ENCODE assay signal across 13 mouse cellular contexts in the genomic region with DNA sequence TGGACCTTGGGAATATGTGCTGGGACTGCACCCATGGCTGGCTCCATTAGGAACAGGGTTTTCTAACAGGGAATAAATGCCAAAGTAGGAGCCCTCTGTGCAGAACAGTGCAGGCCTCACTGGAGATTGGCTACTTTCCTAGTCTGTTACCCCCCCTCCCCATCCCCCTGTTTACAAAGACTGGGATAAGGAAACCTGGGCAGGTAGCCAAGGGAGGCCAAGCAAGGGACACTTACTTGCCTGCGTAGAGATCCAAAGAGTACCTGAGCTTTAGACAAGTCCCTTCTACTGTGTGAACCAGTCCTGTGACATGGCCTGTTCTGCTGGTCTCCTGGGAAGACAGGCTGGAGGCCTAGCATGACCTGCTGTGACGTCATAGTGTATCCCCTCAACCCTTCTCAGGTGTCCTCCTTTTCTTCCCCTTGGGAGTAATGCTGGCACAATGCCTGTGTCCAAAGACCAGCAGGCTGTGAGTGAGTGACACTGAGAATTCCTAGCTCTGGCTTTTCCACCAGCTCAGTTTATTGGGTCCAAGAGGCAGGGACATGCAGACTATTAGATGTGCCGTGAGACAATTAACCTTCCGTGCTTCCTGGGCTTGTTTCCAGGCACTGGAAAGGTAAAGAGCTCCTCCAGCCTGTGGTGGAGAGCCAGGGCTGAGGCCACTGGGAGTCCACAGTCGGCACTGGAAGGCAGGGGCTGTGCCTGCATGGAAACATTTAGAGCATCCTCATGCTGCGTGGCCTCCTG. TPM values are rescaled to one million over a fixed set of nuclear protein-coding genes. Genes with fewer than 3 reads are reported as not detected.
DNase-seq lines count a peak whose midpoint lies in the region; ATAC-seq and TF ChIP-seq lines count a peak whose summit lies in the region.
"Had no signal": no experiment of that assay in that cellular context is flagged by ENCODE, and none has a peak within 500 bp of the region (broad histone marks: within the 10 kb centered on the region; RNA-seq: fewer than 3 reads in every experiment).

No protein-coding gene starts in this region.

- H3K4me3 ChIP-seq in heart, embryonic 16.5 days (ENCODE audit: low read length) = no peak overlapping the region
- no peak overlapping the region for H3K4me3 ChIP-seq in intestine, embryonic 15.5 days (replicated peaks)
- H3K4me3 ChIP-seq in small intestine, adult 2 months (ENCODE audit: low read depth, low read length) = no peak overlapping the region
- no peak overlapping the region for H3K4me3 ChIP-seq in hindbrain, embryonic 12.5 days
- H3K4me3 ChIP-seq: megakaryocyte, embryonic 14.5 days had no signal

- no peaks in the 10 kb centered on the region for H3K27me3 ChIP-seq in heart, embryonic 16.5 days (ENCODE audit: control insufficient read depth, insufficient read depth, low read length)
- no peaks in the 10 kb centered on the region for H3K27me3 ChIP-seq in intestine, embryonic 15.5 days (replicated peaks)
- H3K27me3 ChIP-seq in small intestine, adult 2 months (ENCODE audit: control insufficient read depth, insufficient read depth, low read length) = no peaks in the 10 kb centered on the region
- H3K27me3 ChIP-seq in hindbrain, embryonic 12.5 days = no peaks in the 10 kb centered on the region; the same call in 1 of the 2 replicates

- H3K9ac ChIP-seq in heart, embryonic 16.5 days (ENCODE audit: low read length) = no peak overlapping the region
- no peak overlapping the region for H3K9ac ChIP-seq in intestine, embryonic 15.5 days
- no peak overlapping the region for H3K9ac ChIP-seq in hindbrain, embryonic 12.5 days

- H3K9me3 ChIP-seq in heart, embryonic 16.5 days (replicated peaks; ENCODE audit: control insufficient read depth, low read length) = no peaks in the 10 kb centered on the region
- no peaks in the 10 kb centered on the region for H3K9me3 ChIP-seq in intestine, embryonic 15.5 days
- no peaks in the 10 kb centered on the region for H3K9me3 ChIP-seq in hindbrain, embryonic 12.5 days (replicated peaks)

- H3K4me1 ChIP-seq in heart, embryonic 16.5 days (ENCODE audit: control insufficient read depth, insufficient read depth, low read length) = peaks cover 14% of the 10 kb centered on the region
- H3K4me1 ChIP-seq in intestine, embryonic 15.5 days (replicated peaks) = peaks cover 4% of the 10 kb centered on the region; the same call in 1 of the 2 replicates
- peaks cover 15% of the 10 kb centered on the region for H3K4me1 ChIP-seq in small intestine, adult 2 months (ENCODE audit: control insufficient read depth, insufficient read depth, insufficient read length, low read length)
- H3K4me1 ChIP-seq in hindbrain, embryonic 12.5 days = no peaks in the 10 kb centered on the region
- H3K4me1 ChIP-seq: megakaryocyte, embryonic 14.5 days had no signal

- H3K27ac ChIP-seq in heart, embryonic 16.5 days (ENCODE audit: low read length) = peak overlapping the region; percentile 26
- H3K27ac ChIP-seq in intestine, embryonic 15.5 days = no peak overlapping the region
- H3K27ac ChIP-seq in small intestine, adult 2 months (ENCODE audit: insufficient read depth, low read depth, low read length) = peak overlapping the region; percentile 74
- H3K27ac ChIP-seq in hindbrain, embryonic 12.5 days = no peak overlapping the region

- TF ChIP-seq POLR2A in small intestine, adult 2 months (IDR thresholded peaks at IDR 0.05; ENCODE audit: low read depth, low read length) = no peak

- WGBS in heart, embryonic 16.5 days = 43% methylated on average over 6 of the region's 6 CpGs
- WGBS in intestine, embryonic 15.5 days = 73% methylated on average over 6 of the region's 6 CpGs
- 26% methylated on average over 6 of the region's 6 CpGs for WGBS in small intestine, adult 2 months
- 83% methylated on average over 6 of the region's 6 CpGs for WGBS in hindbrain, embryonic 12.5 days

- no peaks in the 10 kb centered on the region for H3K36me3 ChIP-seq in heart, embryonic 16.5 days (ENCODE audit: control insufficient read depth, insufficient read depth)
- no peaks in the 10 kb centered on the region for H3K36me3 ChIP-seq in intestine, embryonic 15.5 days
- H3K36me3 ChIP-seq in small intestine, adult 2 months (ENCODE audit: control insufficient read depth, insufficient read depth, low read length) = no peaks in the 10 kb centered on the region
- no peaks in the 10 kb centered on the region for H3K36me3 ChIP-seq in hindbrain, embryonic 12.5 days

- ATAC-seq in heart, embryonic 16.5 days (replicated peaks; ENCODE audit: extremely low read depth, insufficient read depth, low FRiP score) = peak; percentile 78
- ATAC-seq in intestine, embryonic 15.5 days = peak; percentile 49; the same call in 1 of the 2 replicates
- no peak for ATAC-seq in hindbrain, embryonic 12.5 days (ENCODE audit: low FRiP score)
- ATAC-seq: inflammation-experienced regulatory T-cells, adult 6 months had no signal

- H3K4me2 ChIP-seq in heart, embryonic 16.5 days (ENCODE audit: low read depth, low read length) = no peak overlapping the region
- H3K4me2 ChIP-seq in intestine, embryonic 15.5 days (replicated peaks) = no peak overlapping the region
- H3K4me2 ChIP-seq in hindbrain, embryonic 12.5 days (replicated peaks) = no peak overlapping the region

- DNase-seq in heart, adult 8-10 months (ENCODE audit: low spot score) = no peak
- DNase-seq in lung, postnatal 10 days = peak; percentile 16
- no peak for DNase-seq in lung, adult 18-20 months
- DNase-seq in frontal cortex, postnatal 10 days (ENCODE audit: low spot score in 2 of 2) = no peak
- DNase-seq: adrenal gland, postnatal 10 days; cerebellum, adult 18-20 months had no signal

- no peak for TF ChIP-seq CTCF in small intestine, adult 2 months (IDR thresholded peaks at IDR 0.05; ENCODE audit: extremely low read depth, insufficient read length, insufficient replicate concordance, low read depth, low read length)

RNA-seq across cellular contexts. Expression of a gene that starts 37.5 kb away (rescaled TPM):
- 17.0 and 21.4 TPM in 2 replicates for polyA plus RNA-seq in heart, embryonic 16.5 days (2015; fragmentation: Nextera tagmentation; extraction: Ambion mirVana)
- total RNA-seq in heart, adult 8-10 months (2022) = 10 to 100 TPM; 13.3 to 15.1 (median 14.5) TPM
- polyA plus RNA-seq in intestine, embryonic 15.5 days (2015; fragmentation: Nextera tagmentation; extraction: Ambion mirVana) = 37.2 and 37.6 TPM in 2 replicates
- 9.1 and 15.5 TPM in 2 replicates for polyA plus RNA-seq in small intestine, adult 2 months (2012; rRNA removed)
- 34.7 and 35.5 TPM in 2 replicates for polyA plus RNA-seq in hindbrain, embryonic 12.5 days (2016; fragmentation: Nextera tagmentation; extraction: Ambion mirVana)

RNA-seq across cellular contexts. Expression of a gene that starts 58.2 kb away (rescaled TPM):
- 1.9 TPM in 2 replicates for polyA plus RNA-seq in heart, embryonic 16.5 days (2015; fragmentation: Nextera tagmentation; extraction: Ambion mirVana)
- under 1 TPM; 0.24 to 0.62 (median 0.45) TPM for total RNA-seq in heart, adult 8-10 months (2022)
- polyA plus RNA-seq in intestine, embryonic 15.5 days (2015; fragmentation: Nextera tagmentation; extraction: Ambion mirVana) = 0.21 and 0.33 TPM in 2 replicates
- polyA plus RNA-seq in small intestine, adult 2 months (2012; rRNA removed) = 0.11 TPM in 1 of 2 replicates, not detected in the other
- 60.3 and 65.2 TPM in 2 replicates for polyA plus RNA-seq in hindbrain, embryonic 12.5 days (2016; fragmentation: Nextera tagmentation; extraction: Ambion mirVana)
- total RNA-seq: gastrocnemius, adult 18-20 months had no signal

Comparison
In these comparisons a context has a peak if more than half of its experiments do, and no peak if none do; other contexts are left out.
1. H3K27ac ChIP-seq: peak in heart, embryonic 16.5 days (single experiment) and small intestine, adult 2 months (single experiment); none in intestine, embryonic 15.5 days (single experiment) and hindbrain, embryonic 12.5 days (single experiment).
2. RNA of a gene that starts 58.2 kb away (polyA plus RNA-seq): 60.3 to 65.2 TPM in hindbrain, embryonic 12.5 days; 1.9 TPM in heart, embryonic 16.5 days, 0.21 to 0.33 TPM in intestine, embryonic 15.5 days and 0.11 TPM in small intestine, adult 2 months; every median in the first group is over 10 times any median in the second.